Mouse (Mus musculus) thymus, adult 2 months (tissue): ENCODE data around the gene Iqcn. TPM values are rescaled to one million over a fixed set of nuclear protein-coding genes. Genes with fewer than 3 reads are reported as not detected.

Experiments
- DNase-seq: peaks from one replicate; pipeline ENCODE4 v3.0.0; 2021
- H3K27ac ChIP-seq: fragments of 200-500 bp; 2 replicates; pipeline ENCODE4 v1.5.1; 2012; ENCODE audit warnings: low read length, control low read depth; ENCODE audit not compliant: control insufficient read depth, insufficient read depth
- H3K27me3 ChIP-seq: fragments of 200-500 bp; 2 replicates; pipeline ENCODE4 v1.6.1; 2012; ENCODE audit warnings: mild to moderate bottlenecking, low read length, moderate library complexity, mixed read lengths; ENCODE audit not compliant: control insufficient read depth, insufficient read depth
- H3K36me3 ChIP-seq: fragments of 200-500 bp; 2 replicates; pipeline ENCODE4 v1.6.1; 2012; ENCODE audit warnings: mild to moderate bottlenecking, low read length, moderate library complexity; ENCODE audit not compliant: control insufficient read depth, insufficient read depth
- H3K4me1 ChIP-seq: fragments of 200-500 bp; replicated peaks from 2 replicates; pipeline ENCODE4 v1.6.1; 2012; ENCODE audit warnings: low read length; ENCODE audit not compliant: control insufficient read depth, insufficient read depth
- H3K4me3 ChIP-seq: fragments of 200-500 bp; 2 replicates; pipeline ENCODE4 v1.5.1; 2012; ENCODE audit warnings: mild to moderate bottlenecking, low read length, control low read depth, moderate library complexity; ENCODE audit not compliant: control insufficient read depth, insufficient read depth
- CTCF ChIP-seq: fragments of 200-500 bp; IDR thresholded peaks from 2 replicates; pipeline ENCODE4 v1.5.1; 2012; ENCODE audit warnings: mild to moderate bottlenecking, control low read depth, low read length, moderate library complexity, borderline replicate concordance; ENCODE audit not compliant: control insufficient read depth, poor library complexity, insufficient read depth; ENCODE audit errors: extremely low read depth
- POLR2A ChIP-seq: fragments of 200-500 bp; IDR thresholded peaks from 2 replicates; pipeline ENCODE4 v1.6.1; 2012; ENCODE audit warnings: mild to moderate bottlenecking, low read length, control low read depth, moderate library complexity; ENCODE audit not compliant: control insufficient read depth, poor library complexity, insufficient read depth; ENCODE audit errors: extremely low read depth
- WGBS: fragments of 180-500 bp; shearing (Covaris S2); methylation state at CpG from one replicate; pipeline ENCODE4 v1.1.7; 2018; 5-methylcytosine and 5-hydroxymethylcytosine counted together
- polyA plus RNA-seq: library from polyadenylated mRNA; depleted of rRNA; stranded (reverse); fragments of >200 nt; gene quantifications from 2 replicates; pipeline ENCODE4 v1.2.3, GENCODE M21; 2012

Gene Iqcn
- polyA plus RNA-seq, 1 experiment = 0.28 TPM

DNA sequence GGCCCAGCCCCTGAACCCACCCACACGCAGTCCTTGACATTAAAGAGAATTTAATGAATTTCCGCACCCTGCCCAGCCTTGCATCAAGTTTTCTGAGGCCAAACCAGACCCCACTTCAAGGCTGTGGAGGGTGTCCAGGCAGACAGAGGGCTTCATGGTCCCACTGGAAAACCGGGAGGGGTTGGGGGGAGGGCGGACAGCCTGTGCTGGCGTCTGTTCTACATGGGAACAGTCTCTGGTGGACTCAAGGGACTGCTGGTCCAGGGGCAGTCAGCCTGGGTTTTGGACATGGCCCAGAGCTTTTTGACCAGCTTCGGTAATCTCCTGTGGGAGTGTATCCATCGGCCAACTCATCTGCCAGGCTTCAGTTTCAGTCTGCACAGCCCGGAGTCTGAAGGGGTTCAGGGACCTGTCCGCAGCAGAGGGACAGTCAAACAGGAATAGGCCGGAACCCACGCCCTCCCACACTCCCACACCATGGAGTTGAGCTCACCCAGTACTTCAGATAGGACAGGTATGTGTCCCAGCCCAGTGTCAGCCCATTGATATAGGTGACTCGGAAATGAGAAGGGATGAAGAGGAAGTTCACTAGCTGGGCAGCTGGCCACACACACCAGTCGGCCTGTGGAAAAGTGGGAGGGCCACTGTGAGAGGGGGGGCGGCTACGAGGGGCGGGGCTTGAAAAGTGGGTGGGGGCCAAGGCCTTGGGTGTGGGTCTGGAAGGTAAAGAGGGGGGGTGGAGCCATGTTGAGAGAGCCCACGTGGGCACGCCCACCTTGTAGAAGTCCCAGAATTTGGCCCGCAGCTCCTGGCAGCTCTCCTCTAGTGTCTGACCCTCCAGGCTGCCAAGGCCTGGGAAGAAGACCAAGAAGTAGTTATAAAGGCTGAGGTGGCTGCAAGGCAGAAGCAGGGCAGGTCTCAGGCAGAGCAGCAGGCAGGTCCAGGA, 55.6 kb downstream of the Iqcn start:
- Histone ChIP-seq H3K27ac (no peak overlapping the region), H3K27me3 (no peaks in the 10 kb centered on the region), H3K4me3 (no peak overlapping the region), H3K4me1 (peaks cover 23% of the 10 kb centered on the region), H3K36me3 (no peaks in the 10 kb centered on the region)
- WGBS = 89% methylated on average over 19 of the region's 19 CpGs
- no peak for TF ChIP-seq CTCF
- no peak for DNase-seq

DNA sequence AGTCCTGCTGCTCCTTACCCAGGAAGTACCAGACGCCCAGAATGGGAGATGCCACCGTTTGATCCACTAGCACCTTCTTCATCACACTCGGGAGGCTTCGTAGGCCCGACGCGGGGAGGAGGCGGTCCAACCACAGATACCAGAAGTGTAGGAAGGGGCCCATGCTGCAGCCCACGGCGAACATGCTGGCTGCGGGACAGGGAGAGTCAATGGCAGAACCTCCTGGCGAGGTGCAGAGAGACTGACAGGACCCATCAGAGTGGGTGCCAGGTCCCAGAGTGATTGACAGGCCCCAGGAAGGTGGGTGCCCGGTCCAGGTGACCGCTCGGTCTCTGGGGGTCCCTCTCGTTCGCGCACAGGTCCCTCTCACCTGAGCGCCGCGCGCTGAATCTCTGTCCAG, 57.1 kb downstream of the Iqcn start:
- no peak overlapping the region for H3K27ac ChIP-seq
- H3K36me3 ChIP-seq = no peaks in the 10 kb centered on the region
- DNase-seq = no peak
- peaks cover 19% of the 10 kb centered on the region for H3K4me1 ChIP-seq
- no peak for TF ChIP-seq POLR2A
- no peak for TF ChIP-seq CTCF
- H3K4me3 ChIP-seq = peak overlapping the region; percentile 64
- WGBS = under 1% methylated on average over 22 of the region's 22 CpGs
- no peaks in the 10 kb centered on the region for H3K27me3 ChIP-seq

DNA sequence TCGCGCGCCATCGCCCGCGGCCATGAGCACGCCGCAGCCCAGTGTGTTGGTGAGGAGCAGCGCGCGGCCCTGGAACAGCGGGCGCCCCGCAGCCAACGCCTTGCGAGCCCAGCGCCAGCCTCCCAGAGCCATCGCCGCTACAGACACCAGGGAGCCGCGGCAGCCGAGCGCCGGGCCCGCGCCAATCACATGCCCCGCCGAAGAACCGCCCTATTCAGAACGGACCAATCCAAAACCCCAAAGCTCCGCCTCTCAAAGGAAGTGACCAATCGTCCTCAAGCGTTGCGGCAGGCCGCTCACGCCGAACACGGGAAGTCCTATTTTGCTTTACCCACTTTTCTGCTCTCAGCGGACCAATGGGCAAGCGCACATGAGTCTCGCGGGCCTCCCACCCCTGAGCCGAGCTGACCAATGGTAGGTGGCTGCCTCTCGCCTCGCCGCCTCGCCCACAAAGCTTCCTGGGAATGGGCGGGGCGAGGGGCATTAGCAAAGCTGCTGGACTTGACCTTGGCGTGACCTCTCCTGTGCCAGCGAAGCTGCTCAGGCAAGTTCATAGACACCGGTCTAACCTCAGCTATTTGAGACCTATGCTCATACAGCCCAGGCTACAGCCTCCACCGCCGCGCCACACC, 57.6 kb downstream of the Iqcn start, which contains the start of gene Mpv17l2:
Gene Mpv17l2, minus strand, starts transcription at position 172 of the 632 bp plus-strand sequence.
- peak; percentile 96 for DNase-seq
- Histone ChIP-seq H3K36me3 (no peaks in the 10 kb centered on the region), H3K4me3 (peak within 1 kb of the TSS; percentile 64), H3K27ac (no peak within 1 kb of the TSS), H3K4me1 (peaks cover 17% of the 10 kb centered on the region), H3K27me3 (no peaks in the 10 kb centered on the region)
- WGBS = under 1% methylated on average over 55 of the region's 55 CpGs
- TF ChIP-seq CTCF = peak; percentile 34; the same call in 1 of the 2 replicates
- TF ChIP-seq POLR2A = peak; percentile 80

DNA sequence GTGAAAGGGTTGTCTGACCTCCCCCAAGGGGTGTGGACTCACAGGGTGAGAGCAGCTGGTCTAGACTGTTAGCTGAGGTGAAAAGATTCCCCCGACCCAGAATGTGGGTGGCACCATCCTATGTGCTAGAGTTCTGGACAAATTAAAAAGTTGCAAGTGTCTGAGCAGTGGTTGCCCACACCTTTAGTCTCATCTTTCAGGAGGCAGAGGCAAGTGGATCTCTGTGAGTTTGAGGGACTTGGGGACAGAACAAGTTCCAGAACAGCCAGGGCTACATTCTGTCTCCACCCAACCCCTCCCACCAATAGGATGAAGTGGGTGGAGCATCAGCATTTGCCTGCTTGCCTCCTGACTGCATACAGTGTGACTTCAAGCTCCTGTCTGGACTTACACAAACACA, 58.9 kb downstream of the Iqcn start:
- peaks cover 26% of the 10 kb centered on the region for H3K4me1 ChIP-seq
- no peaks in the 10 kb centered on the region for H3K27me3 ChIP-seq
- H3K27ac ChIP-seq = no peak overlapping the region
- no peak overlapping the region for H3K4me3 ChIP-seq
- no peak for DNase-seq
- WGBS = 47% methylated on average over 1 of the region's 1 CpGs
- TF ChIP-seq POLR2A (no peak), CTCF (no peak)
- no peaks in the 10 kb centered on the region for H3K36me3 ChIP-seq

DNA sequence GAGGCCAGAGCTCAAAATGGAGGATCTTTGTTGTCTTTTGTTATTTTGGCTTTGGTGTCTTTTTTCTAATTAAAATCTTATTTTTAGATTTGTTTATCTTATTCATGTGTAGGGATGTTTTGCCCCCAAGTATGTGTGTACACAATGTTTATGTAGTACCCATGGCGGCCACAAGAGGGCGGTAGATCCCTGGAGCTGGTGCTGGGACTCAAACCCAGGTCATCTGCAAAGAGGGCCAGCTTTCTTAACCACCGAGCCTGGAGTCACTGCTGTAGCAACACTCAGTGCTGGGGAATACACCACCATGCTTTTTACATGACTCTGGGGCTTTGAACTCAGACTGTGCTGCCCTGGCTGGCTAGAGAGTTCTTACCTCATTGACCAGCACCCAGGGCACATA, 60.1 kb downstream of the Iqcn start:
- H3K4me3 ChIP-seq = no peak overlapping the region
- peak; percentile 77 for DNase-seq
- H3K36me3 ChIP-seq = no peaks in the 10 kb centered on the region
- TF ChIP-seq CTCF = peak; percentile 81; the same call in 1 of the 2 replicates
- TF ChIP-seq POLR2A = no peak
- WGBS = 5% methylated on average over 3 of the region's 3 CpGs
- H3K27ac ChIP-seq = no peak overlapping the region
- no peaks in the 10 kb centered on the region for H3K27me3 ChIP-seq
- peaks cover 28% of the 10 kb centered on the region for H3K4me1 ChIP-seq

DNA sequence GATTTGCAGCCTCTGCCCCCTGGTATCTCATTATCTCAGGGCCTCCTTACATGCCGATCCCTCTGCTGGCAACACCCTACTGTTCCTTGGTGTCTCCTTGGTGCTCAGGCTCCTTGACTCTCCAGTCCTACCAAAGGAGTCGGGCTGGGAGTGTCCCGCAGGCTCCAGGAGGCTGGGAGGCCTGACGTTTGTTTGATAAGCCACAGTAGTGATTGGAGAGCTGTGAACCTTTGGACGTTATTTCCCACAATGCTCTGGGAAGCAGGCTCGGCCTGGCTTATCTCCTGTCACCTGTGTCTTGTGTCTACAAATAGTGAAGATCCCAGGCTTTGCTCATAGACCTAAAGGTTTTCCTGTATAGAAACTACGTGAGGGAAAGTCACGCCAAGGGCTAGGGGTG, 60.8 kb downstream of the Iqcn start:
- no peak for DNase-seq
- H3K36me3 ChIP-seq = no peaks in the 10 kb centered on the region
- no peak overlapping the region for H3K27ac ChIP-seq
- H3K27me3 ChIP-seq = no peaks in the 10 kb centered on the region
- H3K4me1 ChIP-seq = peaks cover 32% of the 10 kb centered on the region
- WGBS = 95% methylated on average over 8 of the region's 8 CpGs
- TF ChIP-seq POLR2A = no peak
- TF ChIP-seq CTCF = no peak
- H3K4me3 ChIP-seq = no peak overlapping the region
